ENCODE assay signal across 8 mouse cellular contexts in the genomic region with DNA sequence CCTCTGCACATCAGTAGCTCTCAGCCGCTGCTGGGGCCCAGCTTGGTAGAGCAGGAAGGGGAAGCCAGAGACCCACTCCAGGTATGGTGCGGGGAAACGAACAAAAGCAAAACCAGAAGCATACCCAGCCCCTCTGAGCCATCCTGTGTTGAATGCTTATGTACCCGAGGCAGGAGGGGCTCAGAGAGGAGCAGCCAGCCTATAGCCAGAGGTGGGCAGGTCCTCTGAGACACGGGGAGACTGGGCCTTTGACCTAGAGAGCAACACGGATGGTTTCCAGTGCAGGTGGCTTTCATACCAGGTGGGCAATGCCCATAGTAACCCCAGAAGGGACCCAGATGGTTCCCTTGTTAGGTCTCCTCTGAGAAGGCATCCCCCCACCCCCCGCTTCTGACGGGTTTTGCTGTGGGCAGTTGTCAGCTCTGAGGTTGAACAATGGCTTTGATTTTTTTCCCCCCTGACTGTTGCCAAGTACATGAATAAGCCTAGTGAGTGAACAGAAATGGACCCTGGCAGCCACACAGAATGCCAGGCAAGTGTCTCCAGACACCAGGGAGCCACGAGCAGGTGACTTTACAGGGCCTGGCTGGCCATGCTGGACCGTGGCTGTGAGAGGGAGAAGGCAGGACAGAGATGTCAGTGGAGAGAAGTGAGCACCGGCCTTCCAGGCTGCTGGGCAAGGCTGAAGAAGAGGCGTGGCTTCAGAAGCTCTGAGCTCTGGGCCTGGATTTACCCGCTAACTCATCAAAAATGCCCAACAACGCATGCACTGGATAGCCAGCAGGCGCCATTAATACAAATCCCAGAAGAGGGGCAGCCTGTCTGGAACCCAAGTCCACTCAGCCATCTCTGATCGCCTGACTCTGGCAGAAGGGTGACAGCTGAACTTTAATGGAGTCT.
DNase-seq lines count a peak whose midpoint lies in the region; ATAC-seq lines count a peak whose summit lies in the region.

No protein-coding gene starts in this region.

- H3K4me2 ChIP-seq in midbrain, embryonic 14.5 days (ENCODE audit: low read length): no peak overlapping the region
- H3K4me2 ChIP-seq in midbrain, embryonic 11.5 days: no peak overlapping the region

- H3K27me3 ChIP-seq in midbrain, embryonic 14.5 days (ENCODE audit: control insufficient read depth, insufficient read depth, low read length): no peaks in the 10 kb centered on the region
- no peaks in the 10 kb centered on the region for H3K27me3 ChIP-seq in midbrain, embryonic 11.5 days (ENCODE audit: control insufficient read depth, insufficient read depth, low read length)

- H3K36me3 ChIP-seq in midbrain, embryonic 14.5 days (ENCODE audit: control insufficient read depth, insufficient read depth, low read length): no peaks in the 10 kb centered on the region
- no peaks in the 10 kb centered on the region for H3K36me3 ChIP-seq in midbrain, embryonic 11.5 days (ENCODE audit: control insufficient read depth, insufficient read depth, low read length)

- ATAC-seq in midbrain, embryonic 14.5 days (ENCODE audit: low FRiP score, low TSS enrichment): no peak
- ATAC-seq in midbrain, embryonic 11.5 days (ENCODE audit: low FRiP score): no peak

- H3K4me1 ChIP-seq in midbrain, embryonic 14.5 days (ENCODE audit: control insufficient read depth, insufficient read depth, low read length): 0 out of 2 replicates have a peak, but pooled peaks cover 6% of the 10 kb centered on the region
- no peaks in the 10 kb centered on the region for H3K4me1 ChIP-seq in midbrain, embryonic 11.5 days (ENCODE audit: control insufficient read depth, insufficient read depth, low read length)

- peak; percentile 21 to 28 for DNase-seq in frontal cortex, adult 2 months (ENCODE audit: extremely low spot score in 1 of 2, low spot score in 1 of 2)
- no peak for DNase-seq in frontal cortex, postnatal 25 days (ENCODE audit: low spot score in 2 of 2)
- peak; percentile 39 for DNase-seq in midbrain, embryonic 14.5 days
- DNase-seq in midbrain, embryonic 11.5 days (ENCODE audit: low spot score, missing footprints): no peak
- peak; percentile 33 to 34 for DNase-seq in frontal cortex, postnatal 10 days (ENCODE audit: low spot score in 2 of 2)
- DNase-seq in layer of hippocampus, postnatal 36 days: peak; percentile 30 to 44
- no peak for DNase-seq in lung, postnatal 36 days
- no peak for DNase-seq in adrenal gland, postnatal 14 days

- WGBS in midbrain, embryonic 14.5 days: 60% methylated on average over 16 of the region's 16 CpGs
- 73% methylated on average over 16 of the region's 16 CpGs for WGBS in midbrain, embryonic 11.5 days

- H3K27ac ChIP-seq in midbrain, embryonic 14.5 days (replicated peaks; ENCODE audit: low read depth, low read length): no peak overlapping the region
- H3K27ac ChIP-seq in midbrain, embryonic 11.5 days (ENCODE audit: low read depth, low read length): no peak overlapping the region

- H3K4me3 ChIP-seq in midbrain, embryonic 14.5 days (replicated peaks; ENCODE audit: low read depth, low read length): no peak overlapping the region
- no peak overlapping the region for H3K4me3 ChIP-seq in midbrain, embryonic 11.5 days (ENCODE audit: low read depth, low read length)

- no peaks in the 10 kb centered on the region for H3K9me3 ChIP-seq in midbrain, embryonic 14.5 days (ENCODE audit: control insufficient read depth, low read length)
- H3K9me3 ChIP-seq in midbrain, embryonic 11.5 days (ENCODE audit: control insufficient read depth, low read length): no peaks in the 10 kb centered on the region

- H3K9ac ChIP-seq in midbrain, embryonic 14.5 days (replicated peaks; ENCODE audit: low read length): 0 out of 2 replicates have a peak overlapping the region, but pooled peaks have one; percentile 3
- no peak overlapping the region for H3K9ac ChIP-seq in midbrain, embryonic 11.5 days (ENCODE audit: low read length)

Comparison
In these comparisons a context has a peak if more than half of its experiments do, and no peak if none do; other contexts are left out.
1. DNase-seq: peak in frontal cortex, adult 2 months (2 of 2), midbrain, embryonic 14.5 days (single experiment), frontal cortex, postnatal 10 days (2 of 2) and layer of hippocampus, postnatal 36 days (2 of 2); none in frontal cortex, postnatal 25 days (0 of 2), midbrain, embryonic 11.5 days (single experiment), lung, postnatal 36 days (single experiment) and adrenal gland, postnatal 14 days (single experiment).